Mouse (Mus musculus) thymus, adult 2 months (tissue): ENCODE data around the gene Ccdc92b. TPM values are rescaled to one million over a fixed set of nuclear protein-coding genes. Genes with fewer than 3 reads are reported as not detected.

Source experiments
- DNase-seq: peaks from one replicate; pipeline ENCODE4 v3.0.0; 2021
- H3K27ac ChIP-seq: fragments of 200-500 bp; 2 replicates; pipeline ENCODE4 v1.5.1; 2012; ENCODE audit warnings: low read length, control low read depth; ENCODE audit not compliant: control insufficient read depth, insufficient read depth
- H3K27me3 ChIP-seq: fragments of 200-500 bp; 2 replicates; pipeline ENCODE4 v1.6.1; 2012; ENCODE audit warnings: mild to moderate bottlenecking, low read length, moderate library complexity, mixed read lengths; ENCODE audit not compliant: control insufficient read depth, insufficient read depth
- H3K36me3 ChIP-seq: fragments of 200-500 bp; 2 replicates; pipeline ENCODE4 v1.6.1; 2012; ENCODE audit warnings: mild to moderate bottlenecking, low read length, moderate library complexity; ENCODE audit not compliant: control insufficient read depth, insufficient read depth
- H3K4me1 ChIP-seq: fragments of 200-500 bp; replicated peaks from 2 replicates; pipeline ENCODE4 v1.6.1; 2012; ENCODE audit warnings: low read length; ENCODE audit not compliant: control insufficient read depth, insufficient read depth
- H3K4me3 ChIP-seq: fragments of 200-500 bp; 2 replicates; pipeline ENCODE4 v1.5.1; 2012; ENCODE audit warnings: mild to moderate bottlenecking, low read length, control low read depth, moderate library complexity; ENCODE audit not compliant: control insufficient read depth, insufficient read depth
- CTCF ChIP-seq: fragments of 200-500 bp; IDR thresholded peaks from 2 replicates; pipeline ENCODE4 v1.5.1; 2012; ENCODE audit warnings: mild to moderate bottlenecking, control low read depth, low read length, moderate library complexity, borderline replicate concordance; ENCODE audit not compliant: control insufficient read depth, poor library complexity, insufficient read depth; ENCODE audit errors: extremely low read depth
- POLR2A ChIP-seq: fragments of 200-500 bp; IDR thresholded peaks from 2 replicates; pipeline ENCODE4 v1.6.1; 2012; ENCODE audit warnings: mild to moderate bottlenecking, low read length, control low read depth, moderate library complexity; ENCODE audit not compliant: control insufficient read depth, poor library complexity, insufficient read depth; ENCODE audit errors: extremely low read depth
- WGBS: fragments of 180-500 bp; shearing (Covaris S2); methylation state at CpG from one replicate; pipeline ENCODE4 v1.1.7; 2018; 5-methylcytosine and 5-hydroxymethylcytosine counted together
- polyA plus RNA-seq: library from polyadenylated mRNA; depleted of rRNA; stranded (reverse); fragments of >200 nt; gene quantifications from 2 replicates; pipeline ENCODE4 v1.2.3, GENCODE M21; 2012

Gene Ccdc92b
- polyA plus RNA-seq, 1 experiment = 0.22 TPM

GRCm38 (mm10) chr11:74661641-74662040 is 42.2 kb downstream of the Ccdc92b start:
- no peak overlapping the region for H3K4me3 ChIP-seq
- peaks cover 9% of the 10 kb centered on the region; the same call in 1 of the 2 replicates for H3K4me1 ChIP-seq
- peaks cover 26% of the 10 kb centered on the region for H3K36me3 ChIP-seq
- no peak overlapping the region for H3K27ac ChIP-seq
- 56% methylated on average over 19 of the region's 19 CpGs for WGBS
- no peaks in the 10 kb centered on the region for H3K27me3 ChIP-seq
- TF ChIP-seq POLR2A (no peak), CTCF (no peak)
- no peak for DNase-seq

GRCm38 (mm10) chr11:74662221-74662620 is 42.8 kb downstream of the Ccdc92b start:
- Histone ChIP-seq H3K4me1 (peaks cover 9% of the 10 kb centered on the region; the same call in 1 of the 2 replicates), H3K36me3 (peaks cover 24% of the 10 kb centered on the region), H3K27me3 (no peaks in the 10 kb centered on the region), H3K27ac (no peak overlapping the region), H3K4me3 (no peak overlapping the region)
- DNase-seq = no peak
- WGBS = 86% methylated on average over 6 of the region's 6 CpGs
- no peak for TF ChIP-seq POLR2A
- TF ChIP-seq CTCF = no peak

GRCm38 (mm10) chr11:74664279-74664678 is 44.9 kb downstream of the Ccdc92b start:
- TF ChIP-seq CTCF = no peak
- TF ChIP-seq POLR2A = no peak
- peaks cover 9% of the 10 kb centered on the region; the same call in 1 of the 2 replicates for H3K4me1 ChIP-seq
- H3K36me3 ChIP-seq = peaks cover 14% of the 10 kb centered on the region
- no peaks in the 10 kb centered on the region for H3K27me3 ChIP-seq
- H3K4me3 ChIP-seq = no peak overlapping the region
- no peak overlapping the region for H3K27ac ChIP-seq
- WGBS = 53% methylated on average over 3 of the region's 3 CpGs
- DNase-seq = no peak

GRCm38 (mm10) chr11:74664906-74665305 is 45.5 kb downstream of the Ccdc92b start:
- Histone ChIP-seq H3K27me3 (no peaks in the 10 kb centered on the region), H3K36me3 (peaks cover 10% of the 10 kb centered on the region), H3K27ac (no peak overlapping the region), H3K4me3 (no peak overlapping the region), H3K4me1 (peaks cover 9% of the 10 kb centered on the region; the same call in 1 of the 2 replicates)
- no peak for DNase-seq
- no peak for TF ChIP-seq POLR2A
- TF ChIP-seq CTCF = no peak
- 46% methylated on average over 8 of the region's 8 CpGs for WGBS

- 94% methylated on average over 17 of the region's 17 CpGs for WGBS
- Histone ChIP-seq H3K36me3 (peaks cover 2% of the 10 kb centered on the region), H3K27ac (no peak overlapping the region), H3K4me1 (peaks cover 9% of the 10 kb centered on the region; the same call in 1 of the 2 replicates), H3K4me3 (no peak overlapping the region), H3K27me3 (no peaks in the 10 kb centered on the region)
- no peak for TF ChIP-seq CTCF
- no peak for TF ChIP-seq POLR2A
- DNase-seq = no peak
Observed at GRCm38 (mm10) chr11:74665631-74666283, 46.4 kb downstream of the Ccdc92b start.

- no peaks in the 10 kb centered on the region for H3K36me3 ChIP-seq
- H3K4me3 ChIP-seq = no peak overlapping the region
- peaks cover 9% of the 10 kb centered on the region; the same call in 1 of the 2 replicates for H3K4me1 ChIP-seq
- H3K27ac ChIP-seq = no peak overlapping the region
- H3K27me3 ChIP-seq = no peaks in the 10 kb centered on the region
- TF ChIP-seq POLR2A = no peak
- no peak for TF ChIP-seq CTCF
- WGBS = 96% methylated on average over 5 of the region's 5 CpGs
- DNase-seq = no peak
Observed at GRCm38 (mm10) chr11:74666284-74666652, 46.9 kb downstream of the Ccdc92b start.
